Mouse (Mus musculus): ENCODE data around the gene Cd86. TPM values are rescaled to one million over a fixed set of nuclear protein-coding genes. Genes with fewer than 3 reads are reported as not detected.

Gene Cd86
- not detected for polyA plus RNA-seq (2012; fragmentation: generic; extraction: Trizol)

GRCm38 (mm10) chr16:36665782-36666181 is at the start of gene Cd86:
Cd86 (minus strand) TSS chr16:36666081.

DNA sequence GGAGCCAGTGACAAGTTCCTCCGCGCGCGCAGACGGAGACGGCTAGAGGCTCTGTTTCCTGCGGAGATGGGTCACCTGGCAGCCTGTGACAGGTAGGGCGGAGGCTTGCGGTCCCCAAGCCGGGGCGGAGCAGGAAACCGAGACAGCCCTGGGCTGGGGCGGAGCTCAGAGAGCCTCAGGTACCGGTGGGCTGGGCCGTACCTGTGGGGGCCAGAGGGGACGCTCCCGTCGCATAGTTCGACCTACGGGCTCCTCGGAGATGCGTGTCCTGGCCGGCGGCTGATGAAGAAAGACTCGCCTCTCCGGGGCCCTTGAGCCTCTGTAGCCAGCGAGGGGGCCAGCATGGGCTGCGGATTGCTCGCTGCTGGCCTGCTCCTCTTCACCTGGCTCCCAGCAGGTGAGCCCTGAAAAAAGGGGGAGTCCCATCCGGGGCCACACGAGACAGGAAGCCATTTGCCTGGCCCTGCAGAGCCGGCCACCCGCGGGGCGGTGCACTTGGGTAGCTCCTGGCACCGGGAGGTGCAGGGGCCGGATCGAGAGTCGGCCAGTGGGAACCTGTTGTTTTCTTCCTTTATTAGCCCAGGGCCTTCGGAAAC is 28.0 kb upstream of the Cd86 start, which contains the start of gene Ildr1:
Ildr1 (plus strand) TSS at position 161 of the 596 bp plus-strand sequence.

GRCm38 (mm10) chr16:36561386-36562338 is 104.2 kb downstream of the Cd86 start, which contains the start of gene Casr:
Casr (minus strand) TSS chr16:36562141.

Other genes starting within 250 kb of the Cd86 start
- not detected for gene Stfa3, start 210.7 kb downstream of the Cd86 start, polyA plus RNA-seq (2012; fragmentation: generic; extraction: Trizol)
- not detected for gene Casr, start 103.9 kb downstream of the Cd86 start, polyA plus RNA-seq (2012; fragmentation: generic; extraction: Trizol)
- gene Ildr1, start 27.9 kb upstream of the Cd86 start, polyA plus RNA-seq (2012; fragmentation: generic; extraction: Trizol): not detected
- gene Slc15a2, start 118.9 kb upstream of the Cd86 start, polyA plus RNA-seq (2012; fragmentation: generic; extraction: Trizol): under 1 TPM in 1 of 2 experiments, not detected in 1; 0.34 TPM
- gene Iqcb1, start 162.3 kb upstream of the Cd86 start, polyA plus RNA-seq (2012; fragmentation: generic; extraction: Trizol): 1 to 10 TPM in 1 of 2 experiments, under 1 TPM in 1; 0.53 to 6.8 TPM
- under 1 TPM; 0.16 to 0.59 TPM for gene Eaf2, start 208.9 kb upstream of the Cd86 start, polyA plus RNA-seq (2012; fragmentation: generic; extraction: Trizol)
- gene Golgb1, start 209.1 kb upstream of the Cd86 start, polyA plus RNA-seq (2012; fragmentation: generic; extraction: Trizol): 10 to 100 TPM in 1 of 2 experiments, 1 to 10 TPM in 1; 2.4 to 17.7 TPM